Mouse (Mus musculus) neural tube, embryonic 12.5 days (tissue): ENCODE measurements around the gene Brms1l. TPM values are rescaled to one million over a fixed set of nuclear protein-coding genes. Genes with fewer than 3 reads are reported as not detected.
A peak's percentile ranks its signal among the peaks of the same experiment; 100 is the strongest.

Source experiments
- ATAC-seq: fragments of 200-750 bp; cut with Nextera tagmentation; 2 replicates; pipeline ENCODE4 v1.8.0; 2017; ENCODE audit warnings: low read depth, mild to moderate bottlenecking, moderate TSS enrichment, moderate library complexity; ENCODE audit not compliant: low FRiP score
- H3K27ac ChIP-seq: fragments of 300-500 bp; sonication (generic); 2 replicates; pipeline ENCODE4 v1.5.1; 2016
- H3K27me3 ChIP-seq: fragments of 300-500 bp; sonication (generic); replicated peaks from 2 replicates; pipeline ENCODE4 v1.6.1; 2016; ENCODE audit warnings: mild to moderate bottlenecking
- H3K36me3 ChIP-seq: fragments of 300-500 bp; sonication (generic); 2 replicates; pipeline ENCODE4 v1.6.1; 2016; ENCODE audit warnings: mild to moderate bottlenecking
- H3K4me1 ChIP-seq: fragments of 300-500 bp; sonication (generic); 2 replicates; pipeline ENCODE4 v1.6.1; 2016
- H3K4me2 ChIP-seq: fragments of 300-500 bp; sonication (generic); replicated peaks from 2 replicates; pipeline ENCODE4 v1.6.1; 2016; ENCODE audit warnings: mild to moderate bottlenecking
- H3K4me3 ChIP-seq: fragments of 300-500 bp; sonication (generic); 2 replicates; pipeline ENCODE4 v1.5.1; 2016
- H3K9ac ChIP-seq: fragments of 300-500 bp; sonication (generic); 2 replicates; pipeline ENCODE4 v1.6.1; 2016; ENCODE audit warnings: mild to moderate bottlenecking
- H3K9me3 ChIP-seq: fragments of 300-500 bp; sonication (generic); 2 replicates; pipeline ENCODE4 v1.6.1; 2016; ENCODE audit warnings: mild to moderate bottlenecking
- WGBS: fragments of 180-500 bp; shearing (Covaris S2); methylation state at CpG from one replicate; pipeline ENCODE4 v1.1.7; 2016; 5-methylcytosine and 5-hydroxymethylcytosine counted together
- polyA plus RNA-seq: library from polyadenylated mRNA; unstranded; fragments of >200 nt; fragmentation: Nextera tagmentation; extraction: Ambion mirVana; gene quantifications from 2 replicates; pipeline ENCODE4 v1.2.1, GENCODE M21; 2016

Gene Brms1l
- polyA plus RNA-seq, 1 experiment from 2014 or later: 46.3 TPM

DNA sequence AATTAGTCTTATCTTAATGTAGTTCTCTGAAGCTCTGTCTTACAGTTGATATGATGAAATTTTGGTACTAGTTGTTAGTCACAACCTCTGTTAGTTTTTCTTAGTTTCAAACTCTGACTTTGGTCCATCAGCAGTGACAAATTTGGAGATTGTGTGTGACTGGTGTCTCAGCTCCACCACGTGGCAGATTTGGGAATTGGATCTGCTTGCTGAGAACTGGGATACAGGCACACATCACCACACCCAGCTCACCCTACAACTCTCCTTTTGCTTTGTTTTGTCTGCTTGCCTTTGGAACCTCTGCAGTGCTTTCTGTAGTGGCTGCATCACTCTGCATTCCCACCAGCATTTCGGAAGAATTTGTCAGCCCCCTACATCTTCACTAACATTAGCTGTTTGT is 5.0 kb upstream of the Brms1l start:
- no peak overlapping the region for H3K27ac ChIP-seq
- no peak overlapping the region for H3K4me2 ChIP-seq
- no peaks in the 10 kb centered on the region for H3K4me1 ChIP-seq
- ATAC-seq: no peak
- no peak overlapping the region for H3K9ac ChIP-seq
- H3K4me3 ChIP-seq: no peak overlapping the region
- H3K9me3 ChIP-seq: no peaks in the 10 kb centered on the region
- no peaks in the 10 kb centered on the region for H3K27me3 ChIP-seq
- WGBS: 22% methylated on average over 2 of the region's 2 CpGs
- no peaks in the 10 kb centered on the region for H3K36me3 ChIP-seq

DNA sequence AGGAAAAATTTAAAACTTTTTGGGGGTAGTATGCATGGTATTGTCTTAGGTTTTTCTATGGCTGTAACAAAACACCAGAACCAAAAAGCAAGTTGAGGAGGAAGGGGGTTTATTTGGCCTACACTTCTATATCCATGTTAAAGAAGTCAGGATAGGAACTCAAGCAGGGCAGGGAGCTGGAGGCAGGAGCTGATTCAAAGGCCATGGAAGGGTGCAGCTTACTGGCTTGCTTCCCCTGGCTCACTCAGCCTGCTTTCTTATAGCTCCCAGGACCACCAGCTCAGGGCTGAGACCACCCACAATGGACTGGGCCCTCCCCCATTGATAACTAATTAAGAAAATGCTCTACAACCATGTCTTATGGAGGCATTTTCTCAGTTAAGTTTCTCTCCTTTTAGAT is 3.2 kb upstream of the Brms1l start:
- ATAC-seq: no peak

DNA sequence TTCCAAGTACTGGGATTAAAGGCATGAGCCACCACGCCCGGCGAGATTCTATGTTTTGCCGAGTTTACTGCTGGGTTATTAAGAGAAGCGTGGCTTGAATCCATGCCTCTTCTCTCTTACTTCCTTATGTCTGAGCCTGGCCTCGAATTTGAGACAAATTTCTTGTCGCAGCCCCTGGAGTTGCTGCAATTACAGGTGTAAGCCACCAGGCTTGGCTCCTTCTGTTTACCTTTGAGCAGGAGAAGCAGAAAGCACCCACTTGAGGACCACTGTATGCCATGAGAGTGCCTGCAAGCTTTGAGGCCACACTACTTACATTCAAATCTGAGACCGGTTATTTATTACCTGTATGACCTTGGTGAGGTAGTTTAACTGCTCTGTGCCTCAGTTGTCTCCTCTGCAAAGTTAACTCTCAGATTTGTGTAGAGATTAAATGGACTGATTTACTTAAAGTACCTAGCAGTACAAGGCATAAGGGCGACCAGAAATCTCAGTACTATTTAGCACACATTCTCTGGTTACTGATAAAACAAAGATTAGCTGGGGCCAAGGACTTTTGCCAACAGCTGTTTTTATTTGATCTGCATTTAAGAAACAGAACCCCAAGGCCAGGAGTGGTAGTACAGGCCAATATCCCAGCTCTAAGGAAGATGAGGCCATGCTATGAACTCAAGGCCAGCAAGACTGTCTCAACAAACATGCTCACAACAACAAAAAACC is 2.1 kb upstream of the Brms1l start:
- Histone ChIP-seq H3K9ac (no peak overlapping the region), H3K4me2 (no peak overlapping the region), H3K4me1 (peaks cover 8% of the 10 kb centered on the region), H3K9me3 (no peaks in the 10 kb centered on the region), H3K27me3 (no peaks in the 10 kb centered on the region), H3K4me3 (no peak overlapping the region), H3K27ac (no peak overlapping the region), H3K36me3 (no peaks in the 10 kb centered on the region)
- WGBS: 68% methylated on average over 9 of the region's 9 CpGs
- ATAC-seq: no peak

More for the DNA sequence above, 3.2 kb upstream of the Brms1l start:
- Histone ChIP-seq H3K4me2 (no peak overlapping the region), H3K27me3 (no peaks in the 10 kb centered on the region), H3K4me3 (no peak overlapping the region), H3K36me3 (no peaks in the 10 kb centered on the region), H3K9me3 (no peaks in the 10 kb centered on the region), H3K9ac (no peak overlapping the region), H3K27ac (no peak overlapping the region), H3K4me1 (peaks cover 8% of the 10 kb centered on the region)

DNA sequence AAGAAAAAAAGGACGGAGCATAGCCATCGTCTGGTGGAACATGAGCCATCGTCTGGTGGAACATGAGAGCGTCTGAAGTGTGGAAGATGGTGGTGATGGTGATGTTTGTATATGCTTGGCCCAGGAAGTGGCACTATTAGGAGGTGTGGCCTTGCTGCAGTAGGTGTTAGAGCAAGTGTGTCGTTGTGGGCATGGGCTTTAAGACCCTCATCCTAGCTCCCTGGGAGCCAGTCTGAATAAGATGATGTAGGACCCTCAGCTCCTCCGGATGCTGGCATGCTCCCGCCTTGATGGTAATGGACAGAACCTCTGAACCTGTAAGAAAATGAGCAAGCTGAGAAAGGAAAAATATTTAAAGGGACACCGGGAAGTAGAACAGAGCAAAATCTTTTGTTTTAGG is 1.2 kb upstream of the Brms1l start:
- no peaks in the 10 kb centered on the region for H3K27me3 ChIP-seq
- H3K9ac ChIP-seq: no peak overlapping the region
- no peak for ATAC-seq
- H3K36me3 ChIP-seq: no peaks in the 10 kb centered on the region
- no peak overlapping the region for H3K4me3 ChIP-seq
- no peak overlapping the region for H3K27ac ChIP-seq
- H3K9me3 ChIP-seq: no peaks in the 10 kb centered on the region
- no peak overlapping the region for H3K4me2 ChIP-seq
- peaks cover 8% of the 10 kb centered on the region for H3K4me1 ChIP-seq
- WGBS: 83% methylated on average over 8 of the region's 8 CpGs

DNA sequence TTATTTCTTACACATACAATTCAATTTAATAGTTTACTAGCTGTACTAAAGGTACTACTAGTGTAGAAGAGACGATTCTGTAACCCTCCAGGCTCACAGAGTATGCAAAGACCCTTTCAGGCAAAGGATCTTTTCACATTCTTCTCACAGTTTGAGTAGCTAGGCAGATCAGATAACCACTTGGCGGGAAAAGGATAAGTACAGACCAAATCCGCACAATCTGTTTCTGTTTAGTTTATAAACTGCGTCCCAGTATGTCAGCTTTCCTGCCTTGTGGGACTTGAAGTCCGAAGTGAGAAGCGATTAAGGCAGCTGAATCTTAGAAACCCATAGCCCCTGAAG is 296 bp upstream of the Brms1l start:
- ATAC-seq: no peak
- WGBS: under 1% methylated on average over 6 of the region's 6 CpGs
- Histone ChIP-seq H3K4me3 (peak overlapping the region; percentile 75), H3K36me3 (no peaks in the 10 kb centered on the region), H3K9ac (peak overlapping the region; percentile 68; the same call in 1 of the 2 replicates), H3K4me1 (peaks cover 8% of the 10 kb centered on the region), H3K27me3 (no peaks in the 10 kb centered on the region), H3K4me2 (peak overlapping the region; percentile 74), H3K9me3 (no peaks in the 10 kb centered on the region), H3K27ac (no peak overlapping the region)

DNA sequence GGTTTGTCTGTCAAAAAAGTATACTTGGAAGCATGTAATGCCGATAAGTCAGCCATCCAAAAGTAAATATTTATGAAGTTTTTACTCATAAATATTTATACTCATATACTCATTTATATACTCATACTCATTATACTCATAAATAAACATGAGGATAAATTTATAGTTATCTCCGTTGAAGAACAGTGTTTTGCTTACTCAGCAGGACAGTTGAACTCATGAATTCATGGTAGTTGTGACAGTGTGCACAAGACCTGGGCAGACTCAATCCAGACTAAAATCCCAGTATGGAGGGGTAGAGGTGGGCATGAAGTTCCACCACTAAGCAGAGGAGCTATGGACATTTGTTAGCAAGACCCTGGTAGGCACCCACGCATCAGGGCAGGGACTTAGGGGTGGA is 1.4 kb downstream of the Brms1l start:
- Histone ChIP-seq H3K36me3 (peaks cover 10% of the 10 kb centered on the region), H3K27ac (no peak overlapping the region), H3K4me2 (peak overlapping the region; percentile 74), H3K27me3 (no peaks in the 10 kb centered on the region), H3K4me1 (peaks cover 8% of the 10 kb centered on the region), H3K4me3 (no peak overlapping the region), H3K9ac (no peak overlapping the region), H3K9me3 (no peaks in the 10 kb centered on the region)
- ATAC-seq: no peak
- 70% methylated on average over 3 of the region's 3 CpGs for WGBS

DNA sequence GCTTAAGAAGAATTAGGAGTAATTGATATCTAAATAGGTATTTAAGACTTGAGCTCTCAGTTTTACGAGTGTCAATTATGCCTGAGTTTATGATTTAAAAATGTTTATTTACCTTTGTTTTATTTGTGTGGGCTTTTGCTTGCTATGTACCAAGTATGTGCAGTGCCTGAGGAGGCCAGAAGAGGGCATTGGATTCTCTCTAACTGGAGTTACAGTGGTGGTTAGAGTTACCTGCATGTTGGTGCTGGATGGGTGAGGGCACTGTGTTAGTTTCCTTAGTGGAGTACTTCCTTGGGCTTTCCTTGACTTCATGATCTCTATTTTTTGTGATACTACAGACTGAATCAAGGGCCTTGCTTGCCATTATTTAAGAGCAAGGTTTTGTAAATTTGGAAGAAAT is 10.6 kb downstream of the Brms1l start:
- no peaks in the 10 kb centered on the region for H3K27me3 ChIP-seq
- no peaks in the 10 kb centered on the region for H3K9me3 ChIP-seq
- ATAC-seq: no peak
- WGBS: 69% methylated on average over 1 of the region's 1 CpGs
- H3K36me3 ChIP-seq: peaks cover 37% of the 10 kb centered on the region
- H3K27ac ChIP-seq: no peak overlapping the region
- H3K9ac ChIP-seq: no peak overlapping the region
- no peak overlapping the region for H3K4me3 ChIP-seq
- H3K4me1 ChIP-seq: no peaks in the 10 kb centered on the region
- H3K4me2 ChIP-seq: no peak overlapping the region

DNA sequence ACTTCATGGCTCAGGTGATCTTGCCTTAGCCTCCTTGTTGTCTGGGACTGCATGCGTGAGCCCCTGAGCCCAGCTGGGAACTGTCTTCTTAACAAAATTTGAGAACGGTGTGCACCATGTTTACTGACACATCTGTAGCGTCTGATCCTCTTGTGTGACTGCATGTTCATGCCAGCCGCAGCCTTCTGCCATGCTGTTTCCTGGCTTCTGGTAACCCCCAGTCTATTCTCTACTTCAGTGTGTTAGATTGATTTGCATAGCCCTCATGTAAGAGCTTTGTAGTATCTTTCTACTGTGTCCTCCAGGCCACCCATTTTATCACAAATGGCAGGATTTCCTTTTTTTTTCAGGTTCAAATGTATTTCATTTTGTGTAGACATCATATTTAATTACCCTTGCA is 11.7 kb downstream of the Brms1l start:
- Histone ChIP-seq H3K4me3 (no peak overlapping the region), H3K9me3 (no peaks in the 10 kb centered on the region), H3K4me1 (no peaks in the 10 kb centered on the region), H3K27me3 (no peaks in the 10 kb centered on the region), H3K36me3 (peaks cover 31% of the 10 kb centered on the region), H3K4me2 (no peak overlapping the region), H3K27ac (no peak overlapping the region), H3K9ac (no peak overlapping the region)
- 93% methylated on average over 4 of the region's 4 CpGs for WGBS
- no peak for ATAC-seq

DNA sequence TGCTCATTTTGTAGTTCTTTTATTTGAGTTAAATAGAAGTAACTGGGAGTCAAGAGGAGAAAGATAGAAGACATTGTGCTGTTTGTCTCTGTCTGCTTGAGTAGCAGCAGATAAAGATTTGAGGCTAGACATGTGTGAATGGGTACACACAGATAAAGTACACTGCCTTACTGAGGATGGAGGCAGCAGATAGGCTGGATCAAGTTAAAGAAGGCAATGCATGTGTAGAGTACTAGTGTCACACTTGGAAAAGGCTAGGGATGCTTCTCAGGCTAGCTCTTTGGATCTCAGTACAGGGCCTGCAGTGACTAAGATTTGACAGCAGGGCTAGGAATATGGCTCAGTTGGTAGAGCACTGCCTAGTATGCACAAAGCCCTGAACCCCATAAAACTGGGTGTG is 14.5 kb downstream of the Brms1l start:
- H3K4me3 ChIP-seq: no peak overlapping the region
- no peaks in the 10 kb centered on the region for H3K27me3 ChIP-seq
- no peak overlapping the region for H3K9ac ChIP-seq
- no peak for ATAC-seq
- H3K4me2 ChIP-seq: no peak overlapping the region
- no peak overlapping the region for H3K27ac ChIP-seq
- H3K9me3 ChIP-seq: no peaks in the 10 kb centered on the region
- H3K36me3 ChIP-seq: peaks cover 31% of the 10 kb centered on the region
- no peaks in the 10 kb centered on the region for H3K4me1 ChIP-seq

DNA sequence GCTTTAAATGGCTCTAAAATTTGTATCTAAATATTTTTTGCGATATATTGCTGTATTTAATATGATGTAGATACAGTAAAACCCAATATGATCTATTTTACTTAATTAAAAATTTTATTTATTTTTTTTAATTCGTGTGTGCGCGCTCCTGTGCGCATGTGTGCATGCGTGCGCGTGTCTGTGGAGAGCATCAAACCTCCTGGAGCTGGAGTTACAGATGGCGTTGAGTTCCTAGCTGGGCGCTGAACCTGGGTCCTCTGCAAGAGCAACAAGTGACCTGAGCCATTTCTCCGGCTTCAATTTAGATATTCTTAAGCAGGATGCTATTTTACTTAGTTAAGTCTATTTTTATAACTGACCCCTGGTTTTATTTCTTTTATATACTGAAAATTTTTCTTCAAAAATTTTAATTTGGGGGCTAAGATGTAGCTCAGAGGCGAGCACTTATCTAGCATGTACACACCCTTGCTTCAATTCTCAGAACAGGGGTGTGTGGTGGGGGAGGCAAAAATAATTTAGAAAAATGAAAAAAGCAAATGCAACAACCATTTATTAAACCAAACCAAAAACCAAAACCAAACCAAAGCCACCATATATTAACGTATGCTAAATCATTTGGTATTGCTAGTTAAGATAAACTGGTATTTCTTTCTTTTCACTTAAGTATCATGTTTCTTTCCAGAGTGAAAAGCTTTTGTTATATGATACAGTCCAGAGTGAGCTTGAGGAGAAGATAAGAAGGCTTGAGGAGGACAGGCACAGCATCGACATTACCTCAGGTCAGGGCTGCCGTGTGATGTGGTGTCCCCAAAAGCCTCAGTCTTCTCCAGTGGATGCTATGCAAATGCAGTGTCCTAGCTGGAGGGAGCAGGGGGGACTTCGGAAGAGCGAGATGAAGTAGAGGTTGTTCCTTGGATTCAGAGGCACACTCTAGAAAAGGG is 23.6 kb downstream of the Brms1l start:
- Histone ChIP-seq H3K4me1 (no peaks in the 10 kb centered on the region), H3K9me3 (peaks cover 15% of the 10 kb centered on the region), H3K36me3 (peaks cover 51% of the 10 kb centered on the region), H3K4me2 (no peak overlapping the region), H3K4me3 (no peak overlapping the region), H3K9ac (no peak overlapping the region), H3K27me3 (no peaks in the 10 kb centered on the region), H3K27ac (no peak overlapping the region)
- no peak for ATAC-seq
- WGBS: 96% methylated on average over 17 of the region's 17 CpGs

DNA sequence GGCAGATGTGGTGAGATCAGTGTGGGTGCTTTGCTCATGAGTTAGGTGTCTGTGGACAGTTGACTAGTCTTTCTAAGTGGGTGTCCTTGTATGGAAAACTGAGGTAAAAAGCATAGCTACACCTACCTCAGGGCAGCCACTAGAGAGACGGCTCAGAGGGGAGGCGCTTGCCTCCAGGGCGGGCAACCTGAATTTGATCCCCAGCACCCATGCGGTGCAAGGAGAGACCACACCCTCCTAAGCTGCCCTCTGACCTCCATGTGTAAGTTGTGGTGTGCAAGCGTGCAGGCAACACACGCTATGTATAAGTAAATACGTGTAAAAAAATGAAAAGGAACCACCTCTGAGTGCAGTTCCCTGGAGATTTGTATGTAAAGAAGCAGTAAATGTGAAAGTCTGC is 24.5 kb downstream of the Brms1l start:
- ATAC-seq: no peak
- H3K36me3 ChIP-seq: peaks cover 48% of the 10 kb centered on the region

DNA sequence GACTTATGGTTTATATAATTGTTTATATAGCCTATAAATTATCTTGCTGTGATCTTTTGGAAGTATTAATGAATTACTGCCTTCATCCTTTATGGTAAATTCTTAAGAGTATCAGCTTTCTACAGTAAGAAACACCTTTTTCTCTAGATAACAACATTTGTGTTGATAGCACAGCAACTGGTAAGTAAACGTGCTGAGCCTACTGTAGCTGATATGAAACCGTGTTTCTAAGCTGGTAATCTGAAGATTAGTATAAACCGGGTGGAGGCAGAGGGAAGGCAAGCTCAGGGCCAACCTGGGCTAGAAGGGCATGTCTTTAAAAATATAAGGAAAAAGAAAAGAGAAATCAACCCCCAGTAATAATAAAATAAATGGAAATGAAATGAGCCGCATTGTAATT is 31.6 kb downstream of the Brms1l start:
- ATAC-seq: no peak
- 93% methylated on average over 4 of the region's 4 CpGs for WGBS
- no peak overlapping the region for H3K4me3 ChIP-seq
- no peak overlapping the region for H3K27ac ChIP-seq
- H3K27me3 ChIP-seq: no peaks in the 10 kb centered on the region
- no peaks in the 10 kb centered on the region for H3K4me1 ChIP-seq
- peaks cover 58% of the 10 kb centered on the region for H3K36me3 ChIP-seq
- 0 out of 2 replicates have a peak, but pooled peaks cover 5% of the 10 kb centered on the region for H3K9me3 ChIP-seq
- no peak overlapping the region for H3K4me2 ChIP-seq
- H3K9ac ChIP-seq: no peak overlapping the region

More for the DNA sequence above, 24.5 kb downstream of the Brms1l start:
- Histone ChIP-seq H3K4me2 (no peak overlapping the region), H3K9me3 (peaks cover 15% of the 10 kb centered on the region), H3K9ac (no peak overlapping the region), H3K27ac (no peak overlapping the region), H3K4me3 (no peak overlapping the region), H3K4me1 (no peaks in the 10 kb centered on the region), H3K27me3 (no peaks in the 10 kb centered on the region)
- 90% methylated on average over 7 of the region's 7 CpGs for WGBS
